Mouse (Mus musculus) erythroblast, embryonic 14.5 days (primary cell): ENCODE data around the gene Tnxb.
"Not testable (repeated sequence)": the region's sequence is repeated elsewhere in the genome, so short reads cannot be mapped to it uniquely, and the experiment has no call there.

Source experiments
- GATA1 ChIP-seq: IDR thresholded peaks from 2 replicates; pipeline ENCODE4 v1.6.1; 2012; ENCODE audit warnings: low read length, inconsistent platforms, mixed read lengths
- TAL1 ChIP-seq: IDR thresholded peaks from 3 replicates; pipeline ENCODE4 v1.6.1; 2012; ENCODE audit warnings: low read length, inconsistent platforms, mixed read lengths

DNA sequence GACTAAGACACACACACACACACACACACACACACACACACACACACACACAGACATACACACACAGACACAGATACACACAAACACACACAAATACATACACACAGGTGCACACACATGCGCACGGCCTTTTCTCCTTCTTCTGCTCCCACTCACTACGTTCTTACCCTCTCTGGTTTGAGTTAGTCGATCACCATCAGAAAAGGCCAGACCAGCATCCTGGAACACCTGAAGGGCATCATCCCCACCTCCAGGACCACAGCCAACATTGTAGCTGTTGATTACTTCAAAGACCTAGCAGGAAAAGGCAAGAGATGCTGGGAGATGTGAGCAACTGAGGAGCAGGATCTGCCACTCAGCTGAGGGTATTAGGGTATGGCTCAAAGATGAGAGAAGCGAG is 67.1 kb downstream of the Tnxb start:
- not testable (repeated sequence) for TF ChIP-seq TAL1, GATA1
